Mouse (Mus musculus): Measurements from ENCODE around the gene AI464131.
"Not testable (repeated sequence)": the region's sequence is repeated elsewhere in the genome, so short reads cannot be mapped to it uniquely, and the experiment has no call there.

DNA sequence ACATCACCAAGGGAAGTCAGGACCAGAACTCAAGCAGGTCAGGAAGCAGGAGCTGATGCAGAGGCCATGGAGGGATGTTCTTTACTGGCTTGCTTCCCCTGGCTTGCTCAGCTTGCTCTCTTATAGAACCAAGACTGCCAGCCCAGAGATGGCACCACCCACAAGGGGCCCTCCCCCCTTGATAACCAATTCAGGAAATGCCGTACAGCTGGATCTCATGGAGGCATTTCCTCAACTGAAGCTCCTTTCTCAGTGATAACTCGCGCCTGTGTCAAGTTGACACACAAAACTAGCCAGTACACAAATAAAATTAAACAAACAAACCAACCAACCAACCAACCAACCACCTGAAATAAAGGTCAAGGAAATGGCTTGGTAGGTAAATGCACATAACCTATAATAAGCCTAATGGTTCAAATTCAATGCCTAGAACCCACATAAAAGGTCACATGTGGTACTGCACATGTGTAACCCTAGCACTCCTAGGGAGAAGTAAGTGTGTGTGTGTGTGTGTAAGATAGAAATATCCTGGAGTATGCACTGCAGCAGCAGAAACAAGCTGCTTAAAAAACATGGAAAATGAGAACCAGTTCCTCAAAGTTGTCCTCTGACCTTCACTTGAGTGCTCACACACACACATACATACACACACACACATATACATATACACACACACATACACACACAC lies 39.7 kb downstream of the AI464131 start:
- not testable (repeated sequence) for TF ChIP-seq CTCF (IDR thresholded peaks at IDR 0.05; ENCODE audit: low read depth, low read length); GATA1 (IDR thresholded peaks at IDR 0.05; ENCODE audit: borderline replicate concordance, low read length); TAL1 (conservative IDR thresholded peaks at IDR 0.05; ENCODE audit: low read depth, low read length); GATA2 (IDR thresholded peaks at IDR 0.05; ENCODE audit: borderline replicate concordance, low read depth, low read length); POLR2AphosphoS5 (IDR thresholded peaks at IDR 0.05; ENCODE audit: insufficient replicate concordance, low read depth, low read length)

Data from G1E (cell line).